8 mouse cellular contexts compared by ENCODE assay signal in the genomic region with DNA sequence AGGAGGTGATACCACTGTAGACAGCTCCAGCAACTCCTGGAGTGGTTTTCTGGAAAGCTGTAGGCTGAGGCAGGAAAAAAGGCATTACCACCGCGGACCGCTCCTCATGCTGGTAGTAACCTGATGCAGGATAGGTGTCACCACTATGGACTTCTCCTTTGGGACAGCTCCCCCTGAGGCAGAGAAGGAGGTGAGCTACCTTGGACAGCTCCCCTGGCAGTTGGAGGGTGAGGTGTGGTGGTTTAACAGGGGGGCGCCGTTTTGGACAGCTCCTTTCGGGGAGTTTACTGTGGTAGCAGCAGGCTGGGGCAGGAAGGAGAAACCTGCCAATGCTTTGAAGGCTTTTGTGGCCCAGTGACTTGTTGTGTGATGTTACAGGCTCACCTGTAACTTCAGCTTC. TPM values are rescaled to one million over a fixed set of nuclear protein-coding genes. Genes with fewer than 3 reads are reported as not detected.
DNase-seq lines count a peak whose midpoint lies in the region; ATAC-seq lines count a peak whose summit lies in the region.

No protein-coding gene starts in this region.

- no peak overlapping the region for H3K4me2 ChIP-seq in forebrain, embryonic 14.5 days (ENCODE audit: low read length)
- H3K4me2 ChIP-seq in forebrain, embryonic 12.5 days: no peak overlapping the region

- 24% methylated on average over 6 of the region's 6 CpGs for WGBS in forebrain, embryonic 14.5 days
- WGBS in forebrain, embryonic 12.5 days: 30% methylated on average over 6 of the region's 6 CpGs

- no peaks in the 10 kb centered on the region for H3K27me3 ChIP-seq in forebrain, embryonic 14.5 days (replicated peaks; ENCODE audit: control insufficient read depth, insufficient read depth, low read length)
- H3K27me3 ChIP-seq in forebrain, embryonic 12.5 days: no peaks in the 10 kb centered on the region

- H3K36me3 ChIP-seq in forebrain, embryonic 14.5 days (ENCODE audit: control insufficient read depth, insufficient read depth, low read length): no peaks in the 10 kb centered on the region
- peaks cover 7% of the 10 kb centered on the region; the same call in 1 of the 2 replicates for H3K36me3 ChIP-seq in forebrain, embryonic 12.5 days (replicated peaks)

- no peak overlapping the region for H3K27ac ChIP-seq in forebrain, embryonic 14.5 days (ENCODE audit: low read depth, low read length)
- no peak overlapping the region for H3K27ac ChIP-seq in forebrain, embryonic 12.5 days

- ATAC-seq in forebrain, embryonic 14.5 days: no peak
- no peak for ATAC-seq in forebrain, embryonic 12.5 days (ENCODE audit: low FRiP score)

- H3K9ac ChIP-seq in forebrain, embryonic 14.5 days (ENCODE audit: low read length): no peak overlapping the region
- no peak overlapping the region for H3K9ac ChIP-seq in forebrain, embryonic 12.5 days

- H3K4me1 ChIP-seq in forebrain, embryonic 14.5 days (ENCODE audit: control insufficient read depth, insufficient read depth, low read length): no peaks in the 10 kb centered on the region
- peaks cover under 1% of the 10 kb centered on the region; the same call in 1 of the 2 replicates for H3K4me1 ChIP-seq in forebrain, embryonic 12.5 days

- H3K4me3 ChIP-seq in forebrain, embryonic 14.5 days (ENCODE audit: low read depth, low read length): no peak overlapping the region
- no peak overlapping the region for H3K4me3 ChIP-seq in forebrain, embryonic 12.5 days (replicated peaks)

- peak; percentile 16 for DNase-seq in thymus, postnatal 0 days (ENCODE audit: low spot score)
- DNase-seq in thymus, adult 18-20 months: no peak
- peak; percentile 43 for DNase-seq in embryo, embryonic 11.5 days (ENCODE audit: low read depth, low spot score)
- peak; percentile 82 to 87 for DNase-seq in kidney, postnatal 4 days
- peak; percentile 31 for DNase-seq in ovary, postnatal 10 days (ENCODE audit: low spot score)
- DNase-seq in forebrain, embryonic 14.5 days (ENCODE audit: low spot score): no peak
- DNase-seq in layer of hippocampus, adult 18-20 months (ENCODE audit: low spot score in 2 of 2): no peak

- no peaks in the 10 kb centered on the region for H3K9me3 ChIP-seq in forebrain, embryonic 14.5 days (replicated peaks; ENCODE audit: control insufficient read depth, low read length)
- H3K9me3 ChIP-seq in forebrain, embryonic 12.5 days: no peaks in the 10 kb centered on the region

RNA-seq across cellular contexts. Expression of a gene that starts 42.8 kb away (rescaled TPM):
- polyA plus RNA-seq in thymus, postnatal 0 days (2015; fragmentation: Nextera tagmentation; extraction: Ambion mirVana): not detected in 2 replicates
- not detected in 2 replicates for polyA plus RNA-seq in forebrain, embryonic 14.5 days (2014; fragmentation: Nextera tagmentation; extraction: Ambion mirVana)
- not detected for total RNA-seq in layer of hippocampus, adult 18-20 months (2021)
- not detected in 2 replicates for polyA plus RNA-seq in forebrain, embryonic 12.5 days (2016; fragmentation: Nextera tagmentation; extraction: Ambion mirVana)

Comparison
In these comparisons a context has a peak if more than half of its experiments do, and no peak if none do; other contexts are left out.
1. DNase-seq: peak in thymus, postnatal 0 days (single experiment), embryo, embryonic 11.5 days (single experiment), kidney, postnatal 4 days (2 of 2) and ovary, postnatal 10 days (single experiment); none in thymus, adult 18-20 months (0 of 2), forebrain, embryonic 14.5 days (single experiment) and layer of hippocampus, adult 18-20 months (0 of 2).